Mouse (Mus musculus) G1E-ER4 (cell line): Measurements from ENCODE around the gene Gm3336. TPM values are rescaled to one million over a fixed set of nuclear protein-coding genes. Genes with fewer than 3 reads are reported as not detected.

Source experiments
- GATA1 ChIP-seq: IDR thresholded peaks from one replicate; pipeline ENCODE4 v1.8.0; 2012; ENCODE audit warnings: low read length, inconsistent platforms
- polyA plus RNA-seq: library from polyadenylated mRNA; stranded (reverse); fragments of >175 nt; gene quantifications from 2 replicates; pipeline ENCODE4 v1.2.3, GENCODE M21; 2012

Gm3336 gene
- polyA plus RNA-seq, 1 experiment: not detected

GRCm38 (mm10) chr8:70771217-70771616 is 52.9 kb downstream of the Gm3336 start:
- no peak for TF ChIP-seq GATA1

GRCm38 (mm10) chr8:70772075-70772474 is 53.7 kb downstream of the Gm3336 start:
- TF ChIP-seq GATA1: no peak

Other genes with a start within 250 kb of the Gm3336 start
- gene Klhl26, start 241.6 kb upstream of the Gm3336 start, polyA plus RNA-seq: 10.0 and 10.8 TPM in 2 replicates
- not detected in 2 replicates for gene Tmem59l, start 231.2 kb upstream of the Gm3336 start, polyA plus RNA-seq
- not detected in 2 replicates for gene Crlf1, start 225.4 kb upstream of the Gm3336 start, polyA plus RNA-seq
- 264 and 347 TPM in 2 replicates for gene Rex1bd, start 211.8 kb upstream of the Gm3336 start, polyA plus RNA-seq
- 421 and 1,202 TPM in 2 replicates for gene Uba52, start 207.7 kb upstream of the Gm3336 start, polyA plus RNA-seq
- 1,137 and 1,401 TPM in 2 replicates for gene Fkbp8, start 190.8 kb upstream of the Gm3336 start, polyA plus RNA-seq
- gene Kxd1, start 190.6 kb upstream of the Gm3336 start, polyA plus RNA-seq: 41.4 and 54.9 TPM in 2 replicates
- 50.0 and 51.6 TPM in 2 replicates for gene Ell, start 179.1 kb upstream of the Gm3336 start, polyA plus RNA-seq
- gene Isyna1, start 124.2 kb upstream of the Gm3336 start, polyA plus RNA-seq: 184 and 204 TPM in 2 replicates
- 968 and 1,213 TPM in 2 replicates for gene Ssbp4, start 109.7 kb upstream of the Gm3336 start, polyA plus RNA-seq
- 0.08 and 0.13 TPM in 2 replicates for gene Lrrc25, start 102.4 kb upstream of the Gm3336 start, polyA plus RNA-seq
- gene Gdf15, start 86.1 kb upstream of the Gm3336 start, polyA plus RNA-seq: 0.05 TPM in 1 of 2 replicates, not detected in the other
- 3.7 and 5.0 TPM in 2 replicates for gene Pgpep1, start 58.2 kb upstream of the Gm3336 start, polyA plus RNA-seq
- 887 and 1,189 TPM in 2 replicates for gene Lsm4, start 45.3 kb upstream of the Gm3336 start, polyA plus RNA-seq
- gene Jund, start 19.6 kb upstream of the Gm3336 start, polyA plus RNA-seq: 173 and 232 TPM in 2 replicates
- not detected in 2 replicates for gene Iqcn, start 15.1 kb upstream of the Gm3336 start, polyA plus RNA-seq
- 0.81 and 1.2 TPM in 2 replicates for gene Pde4c, start 5.2 kb downstream of the Gm3336 start, polyA plus RNA-seq
- 21.8 and 26.1 TPM in 2 replicates for gene Rab3a, start 36.1 kb downstream of the Gm3336 start, polyA plus RNA-seq
- 189 and 199 TPM in 2 replicates for gene Mpv17l2, start 42.4 kb downstream of the Gm3336 start, polyA plus RNA-seq
- gene Pik3r2, start 58.2 kb downstream of the Gm3336 start, polyA plus RNA-seq: 70.1 and 86.8 TPM in 2 replicates
- 206 and 255 TPM in 2 replicates for gene Mast3, start 86.5 kb downstream of the Gm3336 start, polyA plus RNA-seq
- gene Il12rb1, start 89.9 kb downstream of the Gm3336 start, polyA plus RNA-seq: 5.2 and 5.3 TPM in 2 replicates
- gene Arrdc2, start 121.2 kb downstream of the Gm3336 start, polyA plus RNA-seq: 65.7 and 101 TPM in 2 replicates
- gene Kcnn1, start 144.7 kb downstream of the Gm3336 start, polyA plus RNA-seq: 0.03 TPM in 2 replicates
- 179 and 205 TPM in 2 replicates for gene Ccdc124, start 155.4 kb downstream of the Gm3336 start, polyA plus RNA-seq
- gene Slc5a5, start 174.2 kb downstream of the Gm3336 start, polyA plus RNA-seq: 0.10 and 0.13 TPM in 2 replicates
- gene Rpl18a, start 178.9 kb downstream of the Gm3336 start, polyA plus RNA-seq: 1,483 and 5,957 TPM in 2 replicates
- gene Map1s, start 187.4 kb downstream of the Gm3336 start, polyA plus RNA-seq: 129 and 137 TPM in 2 replicates